In genomic region chr11:102304141-102304540, GRCm38 (mm10) we compare ENCODE assay signal across 27 mouse cellular contexts. TPM values are rescaled to one million over a fixed set of nuclear protein-coding genes. Genes with fewer than 3 reads are reported as not detected.
DNase-seq lines count a peak whose midpoint lies in the region; ATAC-seq and TF ChIP-seq lines count a peak whose summit lies in the region.
"Had no signal": no experiment of that assay in that cellular context is flagged by ENCODE, and none has a peak within 500 bp of the region (broad histone marks: within the 10 kb centered on the region; RNA-seq: fewer than 3 reads in every experiment).

No protein-coding gene starts in this region.

- in situ Hi-C loops in ES-E14 (cut with MboI; ENCODE audit: low sequenced_read_pairs in 2 of 2, unreplicated experiment in 2 of 2), result loop anchor here in 1 of 2 experiments (5.0 kb wide), 1 partner anchor 108 kb away; no protein-coding TSS in a partner anchor

- H3K9ac ChIP-seq in ES-E14 (ENCODE audit: insufficient read depth, low read depth, low read length, poor library complexity, severe bottlenecking), result no peak overlapping the region
- 0 out of 2 replicates have a peak overlapping the region, but pooled peaks have one; percentile 5 for H3K9ac ChIP-seq in stomach, embryonic 16.5 days (ENCODE audit: low read length)
- no peak overlapping the region for H3K9ac ChIP-seq in liver, postnatal 0 days (replicated peaks)
- H3K9ac ChIP-seq: embryonic facial prominence, embryonic 13.5 days; forebrain, embryonic 12.5 days; forebrain, embryonic 15.5 days; hindbrain, embryonic 13.5 days; intestine, embryonic 15.5 days had no signal

- no peaks in the 10 kb centered on the region for H3K9me3 ChIP-seq in ES-E14 (ENCODE audit: control insufficient read depth, insufficient read depth, low read depth, low read length)
- no peaks in the 10 kb centered on the region; the same call in 1 of the 2 replicates for H3K9me3 ChIP-seq in stomach, embryonic 16.5 days (replicated peaks; ENCODE audit: control insufficient read depth, low read length)
- H3K9me3 ChIP-seq in liver, postnatal 0 days (ENCODE audit: low read length), result no peaks in the 10 kb centered on the region; the same call in 1 of the 2 replicates
- H3K9me3 ChIP-seq: embryonic facial prominence, embryonic 10.5 days; embryonic facial prominence, embryonic 13.5 days; forebrain, embryonic 12.5 days; forebrain, embryonic 15.5 days; hindbrain, embryonic 10.5 days; hindbrain, embryonic 13.5 days; intestine, embryonic 15.5 days had no signal

- no peaks in the 10 kb centered on the region for H3K27me3 ChIP-seq in stomach, embryonic 16.5 days (ENCODE audit: control insufficient read depth, insufficient read depth, low read length)
- H3K27me3 ChIP-seq in liver, postnatal 0 days (ENCODE audit: insufficient read depth, low read length), result no peaks in the 10 kb centered on the region
- no peaks in the 10 kb centered on the region for H3K27me3 ChIP-seq in cerebellum, adult 2 months (ENCODE audit: control insufficient read depth, insufficient read depth, low read length)
- H3K27me3 ChIP-seq: embryonic facial prominence, embryonic 13.5 days; forebrain, embryonic 12.5 days; forebrain, embryonic 15.5 days; hindbrain, embryonic 13.5 days; intestine, embryonic 15.5 days had no signal

- peaks cover under 1 to 11% of the 10 kb centered on the region in 2 experiments; a peak in 2 of 4 replicates for H3K4me1 ChIP-seq in ES-E14 (ENCODE audit: control insufficient read depth in 2 of 2, insufficient read depth in 2 of 2, low read length in 2 of 2, poor library complexity in 1 of 2)
- peaks cover 6% of the 10 kb centered on the region for H3K4me1 ChIP-seq in stomach, embryonic 16.5 days (ENCODE audit: control insufficient read depth, insufficient read depth, low read length)
- H3K4me1 ChIP-seq in liver, postnatal 0 days (ENCODE audit: insufficient read depth), result peaks cover under 1% of the 10 kb centered on the region
- H3K4me1 ChIP-seq in cerebellum, adult 2 months (ENCODE audit: control insufficient read depth, insufficient read depth, low read length), result no peaks in the 10 kb centered on the region

- no peak for TF ChIP-seq POLR2A in cerebellum, adult 2 months (IDR thresholded peaks at IDR 0.05; ENCODE audit: borderline replicate concordance, insufficient read depth, low read length)

- no peak for TF ChIP-seq EP300 in liver, postnatal 0 days (IDR thresholded peaks at IDR 0.05; ENCODE audit: low read depth)

- no peak for TF ChIP-seq CTCF in liver, postnatal 0 days (IDR thresholded peaks at IDR 0.05; ENCODE audit: low read depth)
- TF ChIP-seq CTCF in cerebellum, adult 2 months (IDR thresholded peaks at IDR 0.05; ENCODE audit: borderline replicate concordance, insufficient read depth, low read depth, low read length), result no peak

- ATAC-seq in stomach, embryonic 16.5 days (ENCODE audit: insufficient read depth, low FRiP score), result no peak
- ATAC-seq in liver, postnatal 0 days, result no peak
- ATAC-seq: CD4-positive, CD25-positive, alpha-beta regulatory T cell, adult 4 months; forebrain, embryonic 15.5 days; hindbrain, embryonic 16.5 days; intestine, embryonic 15.5 days had no signal

- 0 out of 2 replicates have a peak overlapping the region, but pooled peaks have one; percentile 10 for H3K27ac ChIP-seq in ES-E14 (ENCODE audit: insufficient read depth, low read depth, low read length, poor library complexity, severe bottlenecking)
- no peak overlapping the region for H3K27ac ChIP-seq in stomach, embryonic 16.5 days (ENCODE audit: low read length)
- no peak overlapping the region for H3K27ac ChIP-seq in liver, postnatal 0 days (ENCODE audit: low read depth)
- H3K27ac ChIP-seq in cerebellum, adult 2 months (ENCODE audit: insufficient read depth, low read length), result no peak overlapping the region
- H3K27ac ChIP-seq: embryonic facial prominence, embryonic 10.5 days; embryonic facial prominence, embryonic 13.5 days; forebrain, embryonic 12.5 days; forebrain, embryonic 15.5 days; hindbrain, embryonic 10.5 days; hindbrain, embryonic 13.5 days; intestine, embryonic 15.5 days had no signal

- H3K4me2 ChIP-seq in stomach, embryonic 16.5 days (ENCODE audit: low read depth, low read length), result no peak overlapping the region
- H3K4me2 ChIP-seq in liver, postnatal 0 days (ENCODE audit: low read depth, low read length), result no peak overlapping the region
- H3K4me2 ChIP-seq: embryonic facial prominence, embryonic 13.5 days; forebrain, embryonic 12.5 days; forebrain, embryonic 15.5 days; heart, embryonic 11.5 days; hindbrain, embryonic 13.5 days; intestine, embryonic 15.5 days had no signal

- peaks cover 35% of the 10 kb centered on the region for H3K36me3 ChIP-seq in ES-E14 (ENCODE audit: control insufficient read depth, insufficient read depth, low read length, poor library complexity, severe bottlenecking)
- peaks cover 18% of the 10 kb centered on the region for H3K36me3 ChIP-seq in stomach, embryonic 16.5 days (ENCODE audit: control insufficient read depth, insufficient read depth, low read length)
- H3K36me3 ChIP-seq in liver, postnatal 0 days (replicated peaks; ENCODE audit: insufficient read depth, low read length), result peaks cover 26% of the 10 kb centered on the region

- 31% methylated on average over 2 of the region's 2 CpGs for WGBS in stomach, embryonic 16.5 days
- 67% methylated on average over 2 of the region's 2 CpGs for WGBS in liver, postnatal 0 days (ENCODE audit: insufficient replicate concordance)
- WGBS in cerebellum, adult 2 months, result 55% methylated on average over 2 of the region's 2 CpGs

- H3K4me3 ChIP-seq in ES-E14 (ENCODE audit: insufficient read depth in 1 of 2, low read depth in 1 of 2, low read length in 2 of 2, poor library complexity in 1 of 2, severe bottlenecking in 1 of 2), result no peak overlapping the region
- no peak overlapping the region for H3K4me3 ChIP-seq in stomach, embryonic 16.5 days (replicated peaks; ENCODE audit: low read length)
- H3K4me3 ChIP-seq in liver, postnatal 0 days (ENCODE audit: low read depth, low read length), result no peak overlapping the region
- H3K4me3 ChIP-seq in cerebellum, adult 2 months (replicated peaks; ENCODE audit: insufficient read depth, low read depth, low read length), result no peak overlapping the region
- H3K4me3 ChIP-seq: embryonic facial prominence, embryonic 10.5 days; embryonic facial prominence, embryonic 13.5 days; erythroblast, embryonic 14.5 days; forebrain, embryonic 12.5 days; forebrain, embryonic 15.5 days; hindbrain, embryonic 10.5 days; hindbrain, embryonic 13.5 days; intestine, embryonic 15.5 days had no signal

- DNase-seq in thymus, postnatal 4 days, result peak; percentile 3
- no peak for DNase-seq in thymus, postnatal 10 days (ENCODE audit: low spot score in 2 of 2)
- DNase-seq in ES-E14 (ENCODE audit: low read depth, low spot score), result no peak
- DNase-seq in liver, postnatal 0 days, result no peak
- no peak for DNase-seq in cerebellum, adult 2 months
- DNase-seq: adrenal gland, postnatal 10 days; adrenal gland, postnatal 36 days; cerebellum, adult 18-20 months; cerebellum, adult 9-11 months; cerebellum, postnatal 36 days; embryo, embryonic 11 days; gastrocnemius, postnatal 10 days; gastrocnemius, postnatal 36 days; heart, postnatal 36 days had no signal

TF ChIP-seq in ES-E14, 5 proteins besides CTCF, POLR2A, EP300 and RAD21:
- TF ChIP-seq HCFC1 (IDR thresholded peaks at IDR 0.05; ENCODE audit: borderline replicate concordance, insufficient read depth, low read length), result no peak
- TF ChIP-seq ZNF384 (IDR thresholded peaks at IDR 0.05; ENCODE audit: low read depth, low read length), result no peak
- TF ChIP-seq ZC3H11A (IDR thresholded peaks at IDR 0.05; ENCODE audit: borderline replicate concordance, low read depth, low read length), result no peak
- no peak for TF ChIP-seq MAFK (IDR thresholded peaks at IDR 0.05; ENCODE audit: insufficient read depth, low read depth, low read length)
- no peak; the same call in 1 of the 2 replicates for TF ChIP-seq CHD2 (IDR thresholded peaks at IDR 0.05; ENCODE audit: low read depth, low read length)

RNA-seq across cellular contexts. Expression of gene Atxn7l3, which starts 7.7 kb away (rescaled TPM):
- 55.4 and 60.4 TPM in 2 replicates for total RNA-seq in ES-E14 (2012; rRNA removed)
- polyA plus RNA-seq in stomach, embryonic 16.5 days (2015; fragmentation: Nextera tagmentation; extraction: Ambion mirVana), result 12.2 and 13.2 TPM in 2 replicates
- 4.5 and 4.6 TPM in 2 replicates for polyA plus RNA-seq in liver, postnatal 0 days (2015; fragmentation: Nextera tagmentation; extraction: Ambion mirVana)
- polyA plus RNA-seq in cerebellum, adult 2 months (2012; rRNA removed), result 93.3 and 101 TPM in 2 replicates

RNA-seq across cellular contexts. Expression of gene Ubtf, which starts 15.4 kb away (rescaled TPM):
- total RNA-seq in ES-E14 (2012; rRNA removed), result 138 and 155 TPM in 2 replicates
- polyA plus RNA-seq in stomach, embryonic 16.5 days (2015; fragmentation: Nextera tagmentation; extraction: Ambion mirVana), result 70.5 and 71.4 TPM in 2 replicates
- polyA plus RNA-seq in liver, postnatal 0 days (2015; fragmentation: Nextera tagmentation; extraction: Ambion mirVana), result 32.4 and 32.5 TPM in 2 replicates
- 94.6 and 95.8 TPM in 2 replicates for polyA plus RNA-seq in cerebellum, adult 2 months (2012; rRNA removed)

RNA-seq across cellular contexts. Expression of gene Tmub2, which starts 19.4 kb away (rescaled TPM):
- 33.0 and 37.2 TPM in 2 replicates for total RNA-seq in ES-E14 (2012; rRNA removed)
- 53.0 and 53.4 TPM in 2 replicates for polyA plus RNA-seq in stomach, embryonic 16.5 days (2015; fragmentation: Nextera tagmentation; extraction: Ambion mirVana)
- polyA plus RNA-seq in liver, postnatal 0 days (2015; fragmentation: Nextera tagmentation; extraction: Ambion mirVana), result 19.4 and 20.8 TPM in 2 replicates
- 82.7 and 85.3 TPM in 2 replicates for polyA plus RNA-seq in cerebellum, adult 2 months (2012; rRNA removed)

RNA-seq across cellular contexts. Expression of gene Asb16, which starts 35.6 kb away (rescaled TPM):
- total RNA-seq in ES-E14 (2012; rRNA removed), result 0.98 and 1.0 TPM in 2 replicates
- polyA plus RNA-seq in stomach, embryonic 16.5 days (2015; fragmentation: Nextera tagmentation; extraction: Ambion mirVana), result 0.12 TPM in 1 of 2 replicates, not detected in the other
- not detected in 2 replicates for polyA plus RNA-seq in liver, postnatal 0 days (2015; fragmentation: Nextera tagmentation; extraction: Ambion mirVana)
- 3.1 and 4.0 TPM in 2 replicates for polyA plus RNA-seq in cerebellum, adult 2 months (2012; rRNA removed)
- polyA plus RNA-seq: C2C12; CD4-positive, CD25-positive, alpha-beta regulatory T cell, adult 4 months; forebrain, embryonic 12.5 days; forebrain, embryonic 15.5 days; hindbrain, embryonic 13.5 days; intestine, embryonic 15.5 days had no signal

RNA-seq across cellular contexts. Expression of gene BC030867, which starts 55.5 kb away (rescaled TPM):
- total RNA-seq in ES-E14 (2012; rRNA removed), result 17.3 and 17.8 TPM in 2 replicates
- 10.8 and 12.4 TPM in 2 replicates for polyA plus RNA-seq in stomach, embryonic 16.5 days (2015; fragmentation: Nextera tagmentation; extraction: Ambion mirVana)
- 4.7 and 4.9 TPM in 2 replicates for polyA plus RNA-seq in liver, postnatal 0 days (2015; fragmentation: Nextera tagmentation; extraction: Ambion mirVana)
- 1.3 and 2.2 TPM in 2 replicates for polyA plus RNA-seq in cerebellum, adult 2 months (2012; rRNA removed)
- total RNA-seq: gastrocnemius, postnatal 36 days had no signal
